Mouse (Mus musculus): ENCODE data around the gene Trim24.
"Not testable (repeated sequence)": the region's sequence is repeated elsewhere in the genome, so short reads cannot be mapped to it uniquely, and the experiment has no call there.

Trim24 gene

GRCm38 (mm10) chr6:37870245-37871136, at the start of gene Trim24:
TSS of gene Trim24 (plus strand) at chr6:37870811.
- in situ Hi-C loops (cut with MboI; ENCODE audit: unreplicated experiment in 2 of 2) = loop anchor here (5.0 to 10.0 kb wide), 3 partner anchors 187 to 278 kb away; no protein-coding TSS in a partner anchor

- in situ Hi-C loops (cut with MboI; ENCODE audit: unreplicated experiment in 2 of 2) = no loop called here
Measured at GRCm38 (mm10) chr6:37821531-37822051, 49.0 kb upstream of the Trim24 start.

- in situ Hi-C loops (cut with MboI; ENCODE audit: unreplicated experiment in 2 of 2) = no loop called here
Measured at GRCm38 (mm10) chr6:37822390-37822789, 48.2 kb upstream of the Trim24 start.

GRCm38 (mm10) chr6:37823731-37824130, 46.9 kb upstream of the Trim24 start:
- in situ Hi-C loops (cut with MboI; ENCODE audit: unreplicated experiment in 2 of 2) = no loop called here

GRCm38 (mm10) chr6:37825331-37826115, 45.1 kb upstream of the Trim24 start:
- in situ Hi-C loops (cut with MboI; ENCODE audit: unreplicated experiment in 2 of 2) = not testable (repeated sequence)

GRCm38 (mm10) chr6:37828955-37829354, 41.7 kb upstream of the Trim24 start:
- in situ Hi-C loops (cut with MboI; ENCODE audit: unreplicated experiment in 2 of 2) = no loop called here

- in situ Hi-C loops (cut with MboI; ENCODE audit: unreplicated experiment in 2 of 2) = no loop called here
Measured at GRCm38 (mm10) chr6:37829631-37830030, 41.0 kb upstream of the Trim24 start.

- in situ Hi-C loops (cut with MboI; ENCODE audit: unreplicated experiment in 2 of 2) = no loop called here
Measured at GRCm38 (mm10) chr6:37833691-37834090, 36.9 kb upstream of the Trim24 start.

GRCm38 (mm10) chr6:37836951-37837565, 33.6 kb upstream of the Trim24 start:
- in situ Hi-C loops (cut with MboI; ENCODE audit: unreplicated experiment in 2 of 2) = not testable (repeated sequence)

- in situ Hi-C loops (cut with MboI; ENCODE audit: unreplicated experiment in 2 of 2) = no loop called here
Measured at GRCm38 (mm10) chr6:37842779-37843605, 27.6 kb upstream of the Trim24 start.

GRCm38 (mm10) chr6:37843647-37844273, 26.9 kb upstream of the Trim24 start:
- in situ Hi-C loops (cut with MboI; ENCODE audit: unreplicated experiment in 2 of 2) = no loop called here

- in situ Hi-C loops (cut with MboI; ENCODE audit: unreplicated experiment in 2 of 2) = not testable (repeated sequence)
Measured at GRCm38 (mm10) chr6:37844947-37845346, 25.7 kb upstream of the Trim24 start.

GRCm38 (mm10) chr6:37847531-37847930, 23.1 kb upstream of the Trim24 start:
- in situ Hi-C loops (cut with MboI; ENCODE audit: unreplicated experiment in 2 of 2) = not testable (repeated sequence)

- in situ Hi-C loops (cut with MboI; ENCODE audit: unreplicated experiment in 2 of 2) = no loop called here
Measured at GRCm38 (mm10) chr6:37851352-37851751, 19.3 kb upstream of the Trim24 start.

- in situ Hi-C loops (cut with MboI; ENCODE audit: unreplicated experiment in 2 of 2) = no loop called here
Measured at GRCm38 (mm10) chr6:37853289-37853688, 17.3 kb upstream of the Trim24 start.

GRCm38 (mm10) chr6:37855384-37855783, 15.2 kb upstream of the Trim24 start:
- in situ Hi-C loops (cut with MboI; ENCODE audit: unreplicated experiment in 2 of 2) = no loop called here

- in situ Hi-C loops (cut with MboI; ENCODE audit: unreplicated experiment in 2 of 2) = not testable (repeated sequence)
Measured at GRCm38 (mm10) chr6:37856300-37856699, 14.3 kb upstream of the Trim24 start.

- in situ Hi-C loops (cut with MboI; ENCODE audit: unreplicated experiment in 2 of 2) = no loop called here
Measured at GRCm38 (mm10) chr6:37857196-37857874, 13.3 kb upstream of the Trim24 start.

- in situ Hi-C loops (cut with MboI; ENCODE audit: unreplicated experiment in 2 of 2) = no loop called here
Measured at GRCm38 (mm10) chr6:37858126-37858525, 12.5 kb upstream of the Trim24 start.

All from v-Abl transformed pro-B cells (cell line).